Mouse (Mus musculus) layer of hippocampus, adult 8-10 months (tissue): ENCODE results near the gene Krtap4-16. TPM values are rescaled to one million over a fixed set of nuclear protein-coding genes. Genes with fewer than 3 reads are reported as not detected.
"Not testable (repeated sequence)": the region's sequence is repeated elsewhere in the genome, so short reads cannot be mapped to it uniquely, and the experiment has no call there.

ENCODE experiments used
- DNase-seq, 2 experiments: peaks; one replicate each; pipeline ENCODE4 v3.0.0; 2022; ENCODE audit warnings: low spot score in 2 of 2
- total RNA-seq, 4 experiments: library from RNA; stranded (reverse); gene quantifications; 2 replicates each; pipeline ENCODE4 v1.2.4; 2022

Krtap4-16 gene
- total RNA-seq: not detected

DNA sequence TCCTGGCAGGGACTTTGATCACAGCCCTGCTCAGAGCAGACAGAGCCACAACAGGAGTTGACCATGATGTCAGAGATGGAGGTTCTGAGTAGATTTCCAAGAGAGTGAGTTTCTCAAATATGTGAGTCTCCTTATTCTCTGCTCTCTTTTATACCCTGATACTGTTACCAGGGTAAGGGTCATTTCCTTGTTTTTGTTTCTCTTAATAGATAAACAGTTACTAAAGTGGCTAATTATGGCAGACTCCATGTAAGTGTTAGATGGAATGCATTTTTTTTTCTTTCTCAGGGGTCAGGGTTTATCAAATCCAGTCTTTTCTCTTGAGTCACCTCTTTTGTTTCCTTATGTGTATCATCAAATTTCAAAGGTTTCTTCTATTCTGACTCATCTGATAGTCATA lies at the start of gene Krtap4-16:
TSS of gene Krtap4-16 (minus strand) at position 101 of the 400 bp plus-strand sequence.
- DNase-seq: no peak

DNA sequence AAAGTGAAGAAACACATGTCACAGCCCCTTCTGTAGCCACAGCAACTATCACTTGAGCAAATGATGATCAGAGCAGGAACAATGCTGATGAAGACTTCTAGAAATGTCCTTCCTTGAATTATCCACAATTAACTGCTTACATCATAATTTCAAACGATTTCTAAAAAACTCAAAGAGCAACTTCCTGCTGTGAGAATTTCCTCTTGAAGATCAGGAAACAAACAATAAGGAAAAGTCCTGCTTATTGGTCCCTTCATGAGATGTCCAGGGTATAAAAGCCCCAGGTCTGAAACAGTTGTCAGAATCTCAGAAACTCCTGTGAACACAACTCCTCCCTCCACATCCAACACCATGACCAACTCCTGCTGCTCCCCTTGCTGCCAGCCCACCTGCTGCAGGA lies 27.5 kb upstream of the Krtap4-16 start, which contains the start of gene Gm11567:
TSS of gene Gm11567 (plus strand) at position 301 of the 400 bp plus-strand sequence.
- not testable (repeated sequence) for DNase-seq

DNA sequence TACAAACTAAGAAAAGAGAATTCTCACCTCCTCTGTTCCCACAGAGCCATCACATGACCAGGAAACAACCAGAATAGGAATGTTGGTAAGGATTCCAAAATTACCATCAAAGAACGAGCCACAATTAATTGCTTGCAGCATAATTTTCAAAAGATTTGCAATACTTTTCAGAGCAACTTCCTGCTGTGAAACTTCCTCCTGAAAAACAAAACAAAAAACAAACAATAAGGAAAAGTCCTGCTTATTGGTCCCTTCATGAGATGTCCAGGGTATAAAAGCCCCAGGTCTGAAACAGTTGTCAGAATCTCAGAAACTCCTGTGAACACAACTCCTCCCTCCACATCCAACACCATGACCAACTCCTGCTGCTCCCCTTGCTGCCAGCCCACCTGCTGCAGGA lies 21.7 kb upstream of the Krtap4-16 start, which contains the start of gene Krtap9-1:
TSS of gene Krtap9-1 (plus strand) at position 301 of the 400 bp plus-strand sequence.
- not testable (repeated sequence) for DNase-seq

DNA sequence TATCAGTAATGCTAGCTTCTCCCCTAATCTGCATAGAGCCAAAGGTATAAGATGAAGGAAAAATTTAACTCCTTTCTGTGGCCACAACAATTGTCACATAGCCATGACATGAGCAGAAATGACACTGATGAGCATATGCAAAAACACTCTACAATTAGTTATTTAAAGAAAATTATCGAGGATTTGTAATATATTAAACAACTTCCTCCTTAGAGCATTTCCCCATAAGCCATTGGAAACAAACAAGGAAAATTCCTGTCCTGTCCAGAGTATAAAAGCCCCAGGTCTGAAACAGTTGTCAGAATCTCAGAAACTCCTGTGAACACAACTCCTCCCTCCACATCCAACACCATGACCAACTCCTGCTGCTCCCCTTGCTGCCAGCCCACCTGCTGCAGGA lies 12.8 kb upstream of the Krtap4-16 start, which contains the start of gene Gm11559:
TSS of gene Gm11559 (plus strand) at position 301 of the 400 bp plus-strand sequence.
- DNase-seq: not testable (repeated sequence)

DNA sequence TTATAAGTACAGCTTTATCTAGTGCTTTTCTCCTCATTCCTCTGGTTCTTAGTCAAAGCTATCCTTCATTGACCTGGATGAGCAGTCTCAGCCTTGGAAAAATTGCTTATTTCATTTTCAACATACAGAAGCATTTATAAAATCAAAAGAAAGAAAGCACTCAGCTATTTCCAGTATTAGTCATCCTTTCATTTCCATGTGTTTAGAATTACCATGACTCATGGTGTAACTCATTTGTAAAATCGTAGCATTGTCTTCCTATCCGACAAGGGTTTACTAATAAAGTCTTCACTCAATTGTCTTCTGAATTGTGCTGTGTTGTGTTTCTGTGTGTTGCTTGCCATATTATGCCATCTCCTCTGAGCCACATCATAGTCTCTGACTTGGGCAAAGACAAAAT lies 7.4 kb upstream of the Krtap4-16 start:
- no peak for DNase-seq

DNA sequence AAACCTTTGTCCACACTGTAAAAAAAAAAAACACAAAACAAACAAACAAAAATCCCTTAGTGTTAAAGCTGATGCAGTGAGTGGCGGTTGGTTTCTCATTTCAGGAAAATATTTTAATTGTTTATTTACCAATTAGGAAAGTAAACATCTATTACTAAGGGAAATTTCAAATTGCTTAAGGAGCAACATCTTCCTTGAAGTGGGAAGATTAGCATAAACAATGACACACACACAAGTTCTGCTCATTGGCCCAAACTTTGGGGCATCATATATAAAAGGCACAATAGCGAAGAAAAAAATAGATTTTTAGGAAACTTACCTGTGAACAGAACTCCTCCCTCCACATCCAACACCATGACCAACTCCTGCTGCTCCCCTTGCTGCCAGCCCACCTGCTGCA lies 6.2 kb upstream of the Krtap4-16 start, which contains the start of gene Gm11568:
TSS of gene Gm11568 (plus strand) at position 301 of the 400 bp plus-strand sequence.
- DNase-seq: no peak

DNA sequence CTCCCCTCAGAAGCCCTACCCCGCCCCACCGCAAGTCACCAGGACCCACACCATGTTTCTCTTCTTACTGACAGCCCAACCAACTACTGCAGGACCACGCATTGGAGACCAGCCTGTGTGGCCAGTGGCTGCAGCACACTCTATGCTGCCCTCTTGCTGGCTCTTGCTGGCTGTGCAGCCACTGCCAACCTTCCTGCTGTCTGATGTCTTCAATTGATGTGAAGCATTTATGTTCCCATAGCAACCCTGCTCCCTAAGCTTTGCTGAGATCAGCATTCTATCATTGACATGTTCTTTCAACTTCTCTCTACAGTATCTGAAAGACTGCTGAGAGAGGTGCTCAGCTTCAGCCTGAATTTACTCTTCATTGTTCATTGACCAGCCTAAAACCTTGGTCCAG lies 2.7 kb upstream of the Krtap4-16 start:
- no peak for DNase-seq

DNA sequence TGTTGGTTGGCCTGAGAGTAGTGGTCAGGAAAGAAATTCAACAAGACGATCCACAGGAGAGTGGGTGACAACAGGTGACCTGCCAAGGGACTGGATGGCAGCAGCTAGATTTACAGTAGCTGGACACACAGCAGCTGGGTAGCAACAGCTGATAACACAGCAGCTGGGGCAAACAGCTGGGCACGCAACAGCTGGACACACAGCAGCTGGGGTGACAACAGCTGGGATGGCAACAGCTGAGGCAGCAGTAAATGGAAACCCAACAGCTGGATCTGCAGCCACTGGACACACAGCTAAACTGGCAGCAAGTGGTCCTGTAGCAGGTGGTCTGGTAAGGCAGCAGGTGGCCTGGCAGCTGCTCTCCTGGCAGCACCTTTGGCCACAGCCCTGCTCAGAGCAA lies 4.7 kb downstream of the Krtap4-16 start:
- DNase-seq: no peak

DNA sequence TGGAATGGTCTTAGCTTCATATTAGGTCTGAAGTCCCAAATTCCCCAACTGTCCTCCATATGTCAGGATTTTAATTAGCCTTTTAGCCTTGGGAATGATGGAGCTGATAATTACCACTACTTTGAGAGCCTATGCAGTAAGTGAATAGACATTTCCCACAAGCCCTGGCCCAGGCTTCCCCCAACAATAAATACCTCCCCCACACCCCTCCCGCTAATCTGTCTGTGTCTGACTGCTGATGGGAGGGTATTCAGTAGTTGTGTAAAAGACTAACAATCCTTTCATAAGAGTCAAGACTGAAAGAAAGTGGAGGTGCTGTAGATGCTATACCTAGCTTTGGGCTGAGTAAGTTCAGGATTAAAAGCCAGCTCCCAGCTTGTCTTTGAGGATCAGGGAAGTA lies 9.2 kb downstream of the Krtap4-16 start:
- DNase-seq: no peak

DNA sequence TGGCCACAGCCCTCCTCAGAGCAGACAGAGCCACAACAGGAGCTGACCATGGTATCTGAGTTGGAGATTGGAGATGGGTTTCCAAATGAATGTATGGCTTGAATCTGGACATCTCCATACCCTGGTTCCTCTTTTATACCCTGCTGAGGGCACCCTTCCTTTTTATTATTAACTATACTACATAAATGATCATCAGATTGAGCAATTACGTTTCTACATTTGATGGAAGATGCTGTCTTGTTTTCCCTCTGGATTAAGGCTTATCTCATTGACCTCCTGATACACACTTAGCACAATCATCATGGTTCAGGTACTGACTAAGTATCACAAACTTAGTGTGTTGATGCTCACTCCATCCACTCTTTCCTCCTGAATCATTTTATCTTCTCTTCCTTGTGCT lies 13.4 kb downstream of the Krtap4-16 start, which contains the start of gene 2300003K06Rik:
TSS of gene 2300003K06Rik (minus strand) at position 101 of the 400 bp plus-strand sequence.
- no peak for DNase-seq

DNA sequence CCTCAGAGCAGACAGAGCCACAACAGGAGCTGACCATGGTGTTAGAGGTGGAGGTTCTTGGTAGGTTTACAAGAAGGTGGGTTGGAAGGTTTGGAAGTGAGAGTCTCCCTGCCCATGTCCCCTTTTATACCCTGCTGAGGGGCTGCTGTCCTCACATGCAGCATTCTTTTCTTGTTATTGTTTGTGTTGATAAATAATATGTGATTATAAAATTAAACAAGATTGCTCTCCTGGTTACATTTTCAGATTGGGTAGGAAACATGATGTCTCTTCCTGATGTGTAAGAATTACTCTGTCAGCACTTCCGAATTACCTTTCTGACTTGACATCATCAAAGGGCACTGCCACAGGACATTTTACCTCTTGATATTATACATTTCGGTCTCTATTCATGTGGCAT lies 35.8 kb downstream of the Krtap4-16 start, which contains the start of gene Gm11564:
TSS of gene Gm11564 (minus strand) at position 101 of the 400 bp plus-strand sequence.
- DNase-seq: not testable (repeated sequence)

DNA sequence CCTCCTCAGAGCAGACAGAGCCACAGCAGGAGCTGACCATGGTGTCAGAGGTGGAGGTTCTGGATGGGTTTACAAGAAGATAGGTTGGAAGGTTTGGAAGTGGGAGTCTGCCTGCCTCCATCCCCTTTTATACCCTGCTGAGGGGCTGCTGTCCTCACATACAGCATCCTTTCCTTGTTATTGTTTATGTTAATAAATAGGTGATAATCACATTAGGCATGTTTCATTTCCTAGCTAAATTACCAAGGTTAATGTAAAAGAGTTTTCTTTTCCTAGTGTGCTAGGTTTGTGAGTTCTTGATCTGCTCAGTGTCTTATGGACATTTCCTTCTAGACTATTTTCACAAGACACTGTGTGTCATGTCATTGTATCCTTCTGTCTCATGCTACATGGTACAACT lies 41.6 kb downstream of the Krtap4-16 start, which contains the start of gene Krtap4-13:
TSS of gene Krtap4-13 (minus strand) at position 101 of the 400 bp plus-strand sequence.
- DNase-seq: not testable (repeated sequence)

DNA sequence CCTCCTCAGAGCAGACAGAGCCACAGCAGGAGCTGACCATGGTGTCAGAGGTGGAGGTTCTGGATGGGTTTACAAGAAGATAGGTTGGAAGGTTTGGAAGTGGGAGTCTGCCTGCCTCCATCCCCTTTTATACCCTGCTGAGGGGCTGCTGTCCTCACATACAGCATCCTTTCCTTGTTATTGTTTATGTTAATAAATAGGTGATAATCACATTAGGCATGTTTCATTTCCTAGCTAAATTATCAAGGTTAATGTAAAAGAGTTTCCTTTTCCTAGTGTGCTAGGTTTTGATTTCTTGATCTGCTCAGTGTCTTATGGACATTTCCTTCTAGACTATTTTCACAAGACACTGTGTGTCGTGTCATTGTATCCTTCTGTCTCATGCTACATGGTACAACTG lies 47.1 kb downstream of the Krtap4-16 start, which contains the start of gene Gm11554:
TSS of gene Gm11554 (minus strand) at position 101 of the 400 bp plus-strand sequence.
- not testable (repeated sequence) for DNase-seq

Other genes starting within 250 kb of the Krtap4-16 start
- gene Gm11938, start 248.3 kb downstream of the Krtap4-16 start, total RNA-seq: not detected
- gene Gm11937, start 241.4 kb downstream of the Krtap4-16 start, total RNA-seq: not detected
- not detected for gene Krtap2-4, start 236.8 kb downstream of the Krtap4-16 start, total RNA-seq
- gene Gm11562, start 231.2 kb downstream of the Krtap4-16 start, total RNA-seq: not detected
- not detected for gene Krtap4-1, start 223.4 kb downstream of the Krtap4-16 start, total RNA-seq
- gene Krtap4-2, start 216.5 kb downstream of the Krtap4-16 start, total RNA-seq: not detected
- gene Krtap4-7, start 207.5 kb downstream of the Krtap4-16 start, total RNA-seq: not detected
- gene Gm11555, start 201.4 kb downstream of the Krtap4-16 start, total RNA-seq: not detected
- not detected for gene Gm11563, start 192.6 kb downstream of the Krtap4-16 start, total RNA-seq
- gene Krtap4-6, start 185.6 kb downstream of the Krtap4-16 start, total RNA-seq: not detected
- gene Gm14190, start 160.9 kb downstream of the Krtap4-16 start, total RNA-seq: not detected
- gene Gm14180, start 117.3 kb downstream of the Krtap4-16 start, total RNA-seq: not detected
- gene Gm11595, start 78.7 kb downstream of the Krtap4-16 start, total RNA-seq: not detected
- gene Krtap4-8, start 70.9 kb downstream of the Krtap4-16 start, total RNA-seq: not detected
- gene Krtap4-9, start 66.4 kb downstream of the Krtap4-16 start, total RNA-seq: not detected
- not detected for gene Gm11596, start 58.1 kb downstream of the Krtap4-16 start, total RNA-seq
- not detected for gene Gm11569, start 52.7 kb downstream of the Krtap4-16 start, total RNA-seq
- gene Gm11554, start 47.2 kb downstream of the Krtap4-16 start, total RNA-seq: not detected
- gene Krtap4-13, start 41.7 kb downstream of the Krtap4-16 start, total RNA-seq: not detected
- gene Gm11564, start 35.9 kb downstream of the Krtap4-16 start, total RNA-seq: not detected
- not detected for gene 2300003K06Rik, start 13.5 kb downstream of the Krtap4-16 start, total RNA-seq
- gene Gm11568, start 6.3 kb upstream of the Krtap4-16 start, total RNA-seq: not detected
- not detected for gene Gm11559, start 12.9 kb upstream of the Krtap4-16 start, total RNA-seq
- gene Krtap9-1, start 21.8 kb upstream of the Krtap4-16 start, total RNA-seq: not detected
- gene Gm11567, start 27.6 kb upstream of the Krtap4-16 start, total RNA-seq: not detected
- not detected for gene Krtap31-1, start 56.3 kb upstream of the Krtap4-16 start, total RNA-seq
- not detected for gene Gm11565, start 63.1 kb upstream of the Krtap4-16 start, total RNA-seq
- not detected for gene Krtap31-2, start 84.7 kb upstream of the Krtap4-16 start, total RNA-seq
- not detected for gene Krtap9-5, start 96.9 kb upstream of the Krtap4-16 start, total RNA-seq
- not detected for gene Krtap29-1, start 127.4 kb upstream of the Krtap4-16 start, total RNA-seq
- not detected for gene Krtap16-1, start 135.0 kb upstream of the Krtap4-16 start, total RNA-seq
- gene Krtap17-1, start 142.4 kb upstream of the Krtap4-16 start, total RNA-seq: not detected
- not detected for gene Krt33a, start 164.6 kb upstream of the Krtap4-16 start, total RNA-seq
- gene Krt33b, start 178.3 kb upstream of the Krtap4-16 start, total RNA-seq: not detected
- not detected for gene Krt34, start 189.9 kb upstream of the Krtap4-16 start, total RNA-seq
- not detected for gene Krt31, start 198.9 kb upstream of the Krtap4-16 start, total RNA-seq
- gene Krt32, start 236.6 kb upstream of the Krtap4-16 start, total RNA-seq: not detected
- gene Krt35, start 244.6 kb upstream of the Krtap4-16 start, total RNA-seq: not detected